In the genomic region with DNA sequence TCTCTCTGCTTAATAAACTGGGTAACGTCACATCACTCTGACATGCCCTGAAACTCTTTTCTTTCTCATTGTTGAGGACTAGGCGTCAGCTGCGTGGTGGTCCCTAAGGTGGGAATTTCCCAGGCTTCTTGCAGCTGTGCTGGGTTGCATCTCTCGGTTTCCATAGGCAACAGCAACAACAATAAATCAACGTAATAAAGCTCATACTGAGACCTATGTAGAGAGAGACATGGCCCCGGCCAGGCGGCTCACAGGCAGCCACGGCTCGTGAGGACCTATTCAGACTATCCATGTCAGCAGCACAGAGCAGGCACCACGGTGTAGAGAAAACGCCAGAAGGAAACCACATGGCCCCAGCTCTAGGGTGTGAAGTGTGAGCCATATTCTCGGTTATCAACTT, we compare ENCODE assay signal across 16 mouse cellular contexts. TPM values are rescaled to one million over a fixed set of nuclear protein-coding genes. Genes with fewer than 3 reads are reported as not detected.
DNase-seq lines count a peak whose midpoint lies in the region; ATAC-seq and TF ChIP-seq lines count a peak whose summit lies in the region.
"Had no signal": no experiment of that assay in that cellular context is flagged by ENCODE, and none has a peak within 500 bp of the region (broad histone marks: within the 10 kb centered on the region; RNA-seq: fewer than 3 reads in every experiment).

No protein-coding gene starts in this region.

- DNase-seq in intestine, embryonic 14.5 days (ENCODE audit: low spot score): no peak
- peak; percentile 47 for DNase-seq in limb, embryonic 11.5 days (ENCODE audit: low spot score)
- no peak for DNase-seq in urinary bladder, postnatal 10 days (ENCODE audit: low spot score)
- DNase-seq in gastrocnemius, adult 2 months: no peak
- DNase-seq: cerebellum, postnatal 25 days; gastrocnemius, postnatal 36 days; kidney, adult 2 months; lung, postnatal 4 days; right cerebral cortex, postnatal 25 days; thymus, postnatal 25 days had no signal

- H3K9me3 ChIP-seq in intestine, embryonic 14.5 days (ENCODE audit: control insufficient read depth, low read length): no peaks in the 10 kb centered on the region
- H3K9me3 ChIP-seq in intestine, embryonic 16.5 days (ENCODE audit: control insufficient read depth, low read length): no peaks in the 10 kb centered on the region
- no peaks in the 10 kb centered on the region for H3K9me3 ChIP-seq in embryonic facial prominence, embryonic 15.5 days (replicated peaks)
- H3K9me3 ChIP-seq in limb, embryonic 11.5 days (ENCODE audit: control insufficient read depth, low read length): no peaks in the 10 kb centered on the region
- H3K9me3 ChIP-seq in neural tube, embryonic 14.5 days (ENCODE audit: control insufficient read depth, low read length): no peaks in the 10 kb centered on the region

- no peak overlapping the region for H3K4me2 ChIP-seq in intestine, embryonic 14.5 days (ENCODE audit: low read length)
- H3K4me2 ChIP-seq in intestine, embryonic 16.5 days (ENCODE audit: low read depth, low read length): no peak overlapping the region
- H3K4me2 ChIP-seq in embryonic facial prominence, embryonic 15.5 days (replicated peaks): no peak overlapping the region
- H3K4me2 ChIP-seq in limb, embryonic 11.5 days (ENCODE audit: low read depth, severe bottlenecking): no peak overlapping the region
- H3K4me2 ChIP-seq in neural tube, embryonic 14.5 days (ENCODE audit: low read depth, low read length): no peak overlapping the region

- no peak overlapping the region for H3K4me3 ChIP-seq in intestine, embryonic 14.5 days (ENCODE audit: low read depth, low read length)
- H3K4me3 ChIP-seq in intestine, embryonic 16.5 days (ENCODE audit: low read length): no peak overlapping the region
- no peak overlapping the region for H3K4me3 ChIP-seq in embryonic facial prominence, embryonic 15.5 days (replicated peaks)
- no peak overlapping the region for H3K4me3 ChIP-seq in limb, embryonic 11.5 days (ENCODE audit: low read depth, low read length)
- no peak overlapping the region for H3K4me3 ChIP-seq in neural tube, embryonic 14.5 days (ENCODE audit: low read depth, low read length)
- H3K4me3 ChIP-seq in gastrocnemius, adult 2 months: no peak overlapping the region

- WGBS in intestine, embryonic 14.5 days: 33% methylated on average over 12 of the region's 12 CpGs
- WGBS in intestine, embryonic 16.5 days: 39% methylated on average over 12 of the region's 12 CpGs
- 45% methylated on average over 12 of the region's 12 CpGs for WGBS in embryonic facial prominence, embryonic 15.5 days
- 52% methylated on average over 12 of the region's 12 CpGs for WGBS in limb, embryonic 11.5 days
- WGBS in neural tube, embryonic 14.5 days: 14% methylated on average over 12 of the region's 12 CpGs

- peaks cover 4% of the 10 kb centered on the region; the same call in 1 of the 2 replicates for H3K4me1 ChIP-seq in intestine, embryonic 14.5 days (replicated peaks; ENCODE audit: control insufficient read depth, insufficient read depth, low read length)
- H3K4me1 ChIP-seq in intestine, embryonic 16.5 days (ENCODE audit: control insufficient read depth, insufficient read depth, low read length): no peaks in the 10 kb centered on the region
- H3K4me1 ChIP-seq in embryonic facial prominence, embryonic 15.5 days: 0 out of 2 replicates have a peak, but pooled peaks cover 4% of the 10 kb centered on the region
- H3K4me1 ChIP-seq in limb, embryonic 11.5 days (ENCODE audit: control insufficient read depth, insufficient read depth, low read length): no peaks in the 10 kb centered on the region; the same call in 1 of the 2 replicates
- peaks cover 21% of the 10 kb centered on the region for H3K4me1 ChIP-seq in neural tube, embryonic 14.5 days (ENCODE audit: control insufficient read depth, insufficient read depth, low read length)

- no peak overlapping the region for H3K27ac ChIP-seq in intestine, embryonic 14.5 days (ENCODE audit: low read depth)
- no peak overlapping the region for H3K27ac ChIP-seq in intestine, embryonic 16.5 days (ENCODE audit: low read length)
- no peak overlapping the region for H3K27ac ChIP-seq in embryonic facial prominence, embryonic 15.5 days (replicated peaks)
- H3K27ac ChIP-seq in limb, embryonic 11.5 days (replicated peaks; ENCODE audit: low read depth, low read length): no peak overlapping the region
- H3K27ac ChIP-seq in neural tube, embryonic 14.5 days (ENCODE audit: low read depth, low read length): peak overlapping the region; percentile 52; the same call in 1 of the 2 replicates
- H3K27ac ChIP-seq in gastrocnemius, adult 2 months: no peak overlapping the region

- TF ChIP-seq CTCF in gastrocnemius, adult 2 months (IDR thresholded peaks at IDR 0.05): no peak

- no peaks in the 10 kb centered on the region for H3K27me3 ChIP-seq in intestine, embryonic 14.5 days (replicated peaks; ENCODE audit: control insufficient read depth, insufficient read depth, low read length)
- H3K27me3 ChIP-seq in intestine, embryonic 16.5 days (replicated peaks; ENCODE audit: control insufficient read depth, insufficient read depth, low read length): no peaks in the 10 kb centered on the region
- no peaks in the 10 kb centered on the region for H3K27me3 ChIP-seq in embryonic facial prominence, embryonic 15.5 days
- no peaks in the 10 kb centered on the region for H3K27me3 ChIP-seq in limb, embryonic 11.5 days (ENCODE audit: control insufficient read depth, insufficient read depth, low read length)
- H3K27me3 ChIP-seq in neural tube, embryonic 14.5 days (ENCODE audit: control insufficient read depth, insufficient read depth, low read length): peaks cover 2% of the 10 kb centered on the region; the same call in 1 of the 2 replicates
- H3K27me3 ChIP-seq: Patski had no signal

- H3K36me3 ChIP-seq in intestine, embryonic 14.5 days (ENCODE audit: control insufficient read depth, insufficient read depth, low read length): no peaks in the 10 kb centered on the region
- H3K36me3 ChIP-seq in intestine, embryonic 16.5 days (ENCODE audit: control insufficient read depth, insufficient read depth, low read length): no peaks in the 10 kb centered on the region
- no peaks in the 10 kb centered on the region for H3K36me3 ChIP-seq in embryonic facial prominence, embryonic 15.5 days
- H3K36me3 ChIP-seq in limb, embryonic 11.5 days (ENCODE audit: control insufficient read depth, insufficient read depth, low read length): no peaks in the 10 kb centered on the region
- H3K36me3 ChIP-seq in neural tube, embryonic 14.5 days (ENCODE audit: control insufficient read depth, insufficient read depth, low read length): no peaks in the 10 kb centered on the region

- H3K9ac ChIP-seq in intestine, embryonic 14.5 days (ENCODE audit: low read length): no peak overlapping the region
- no peak overlapping the region for H3K9ac ChIP-seq in intestine, embryonic 16.5 days (ENCODE audit: low read depth, low read length)
- no peak overlapping the region for H3K9ac ChIP-seq in embryonic facial prominence, embryonic 15.5 days
- H3K9ac ChIP-seq in limb, embryonic 11.5 days (ENCODE audit: low read length): no peak overlapping the region
- no peak overlapping the region for H3K9ac ChIP-seq in neural tube, embryonic 14.5 days (replicated peaks; ENCODE audit: low read depth, low read length)

- ATAC-seq in intestine, embryonic 14.5 days (replicated peaks; ENCODE audit: low FRiP score, low TSS enrichment, low read depth): peak; percentile 72
- ATAC-seq in intestine, embryonic 16.5 days: no peak
- ATAC-seq in embryonic facial prominence, embryonic 15.5 days (ENCODE audit: insufficient number of reproducible peaks, low FRiP score, low TSS enrichment, low read depth): 0 out of 2 replicates have a peak, but pooled peaks have one; percentile 31
- peak; percentile 79 for ATAC-seq in limb, embryonic 11.5 days (ENCODE audit: insufficient number of reproducible peaks, low FRiP score, low TSS enrichment, low read depth)
- ATAC-seq in neural tube, embryonic 14.5 days (ENCODE audit: low read depth): peak; percentile 75
- ATAC-seq: CD4-positive, CD25-positive, alpha-beta regulatory T cell, adult 4 months; Patski had no signal

- intact Hi-C loops in gastrocnemius, adult 2 months (cut with DNase I): no loop called here

RNA-seq across cellular contexts. Expression of a gene that starts 50.3 kb away (rescaled TPM):
- 0.08 and 0.17 TPM in 2 replicates for polyA plus RNA-seq in intestine, embryonic 14.5 days (2014; fragmentation: Nextera tagmentation; extraction: Ambion mirVana)
- polyA plus RNA-seq in intestine, embryonic 16.5 days (2015; fragmentation: Nextera tagmentation; extraction: Ambion mirVana): 0.10 TPM in 2 replicates
- 0.67 and 0.75 TPM in 2 replicates for polyA plus RNA-seq in embryonic facial prominence, embryonic 15.5 days (2015; fragmentation: Nextera tagmentation; extraction: Ambion mirVana)
- polyA plus RNA-seq in limb, embryonic 11.5 days (2014; fragmentation: Nextera tagmentation; extraction: Ambion mirVana): 0.13 TPM in 1 of 2 replicates, not detected in the other
- 4.1 and 7.5 TPM in 2 replicates for polyA plus RNA-seq in neural tube, embryonic 14.5 days (2014; fragmentation: Nextera tagmentation; extraction: Ambion mirVana)
- under 1 TPM; 0.20 to 0.39 TPM for total RNA-seq in gastrocnemius, adult 2 months (2021)
- total RNA-seq: liver, adult 2 months had no signal
